Mouse (Mus musculus): ENCODE measurements around the gene Ergic1.

GRCm38 (mm10) chr17:26533871-26534372 is 27.4 kb upstream of the Ergic1 start:
- no peak for TF ChIP-seq CTCF (IDR thresholded peaks at IDR 0.05; ENCODE audit: control insufficient read depth, insufficient read depth, insufficient read length)
- peak; percentile 12 for TF ChIP-seq USF1 (IDR thresholded peaks at IDR 0.05; ENCODE audit: low read depth)
- no peak for TF ChIP-seq CEBPB (IDR thresholded peaks at IDR 0.05; ENCODE audit: low read depth)
- no peak for TF ChIP-seq MYOD1 (IDR thresholded peaks at IDR 0.05; ENCODE audit: control insufficient read depth, insufficient read length, low read depth)
